Mouse (Mus musculus) ovary, postnatal 14 days (tissue): ENCODE data around the gene Cnst.

Source experiments
- DNase-seq: peaks from one replicate; pipeline ENCODE4 v3.0.0; 2022; ENCODE audit warnings: low spot score

The Cnst gene

GRCm38 (mm10) chr1:179553949-179554347, 7.8 kb downstream of the Cnst start:
- no peak for DNase-seq

DNA sequence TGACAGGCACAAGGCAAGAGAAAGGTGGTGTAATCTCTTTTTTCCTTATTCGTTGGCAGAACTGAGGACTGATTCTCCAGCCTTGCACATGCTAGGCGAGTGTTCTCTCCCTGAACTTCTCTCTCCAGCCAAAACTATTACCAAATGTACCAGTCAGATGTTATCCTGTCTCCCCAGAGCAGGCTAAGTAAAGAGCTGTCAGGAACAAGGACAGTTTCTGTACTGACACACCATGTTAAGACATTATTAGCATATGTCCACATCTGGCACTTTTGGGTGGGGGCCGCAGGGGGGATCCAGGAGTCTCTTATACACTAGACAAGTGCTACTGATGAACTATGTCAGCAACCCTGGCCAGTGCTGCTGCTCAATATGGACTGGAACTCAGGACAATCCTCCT, 10.8 kb downstream of the Cnst start:
- no peak for DNase-seq

- DNase-seq: no peak
Observed at GRCm38 (mm10) chr1:179559446-179560194, 13.4 kb downstream of the Cnst start.

- DNase-seq: no peak
Observed at GRCm38 (mm10) chr1:179560845-179561430, 14.8 kb downstream of the Cnst start.

DNA sequence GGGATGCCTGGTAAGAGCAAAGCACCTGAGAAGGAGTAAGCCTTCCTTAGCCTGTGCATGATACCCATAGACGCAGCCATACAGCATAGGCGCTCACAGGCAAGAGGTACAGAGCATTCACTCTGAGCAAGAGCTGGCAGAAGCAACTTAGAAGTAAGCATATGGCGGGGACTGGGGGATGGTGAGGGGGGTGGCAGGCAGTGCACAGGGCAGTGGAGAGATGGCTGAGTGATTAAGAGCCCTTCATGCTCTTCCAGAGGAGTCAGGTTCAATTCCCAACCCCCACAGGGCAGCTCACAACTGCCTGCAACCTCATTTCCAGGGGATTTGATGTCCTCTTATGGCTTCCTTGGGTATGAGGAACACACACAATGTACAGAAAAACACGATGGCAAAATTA, 17.0 kb downstream of the Cnst start:
- DNase-seq: no peak

DNA sequence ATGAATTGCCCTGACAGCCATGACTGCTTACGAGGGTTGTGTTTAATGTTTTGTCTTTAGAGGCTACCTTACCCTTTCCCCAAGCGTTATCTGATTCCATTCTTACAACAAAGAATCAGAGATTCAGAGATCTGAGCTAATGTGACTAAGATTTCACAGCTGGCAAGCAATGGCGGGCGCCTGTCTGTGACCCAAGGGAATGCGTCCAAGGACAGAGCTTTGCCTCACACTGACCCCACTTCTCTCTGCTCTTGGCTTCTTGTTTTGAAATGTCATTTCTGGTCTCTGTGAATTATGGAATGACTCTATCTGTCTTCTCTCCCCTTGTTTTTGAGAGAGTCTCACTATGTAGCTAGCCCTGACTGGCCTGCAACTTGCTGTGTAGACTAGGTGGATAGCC, 17.8 kb downstream of the Cnst start:
- DNase-seq: no peak

DNA sequence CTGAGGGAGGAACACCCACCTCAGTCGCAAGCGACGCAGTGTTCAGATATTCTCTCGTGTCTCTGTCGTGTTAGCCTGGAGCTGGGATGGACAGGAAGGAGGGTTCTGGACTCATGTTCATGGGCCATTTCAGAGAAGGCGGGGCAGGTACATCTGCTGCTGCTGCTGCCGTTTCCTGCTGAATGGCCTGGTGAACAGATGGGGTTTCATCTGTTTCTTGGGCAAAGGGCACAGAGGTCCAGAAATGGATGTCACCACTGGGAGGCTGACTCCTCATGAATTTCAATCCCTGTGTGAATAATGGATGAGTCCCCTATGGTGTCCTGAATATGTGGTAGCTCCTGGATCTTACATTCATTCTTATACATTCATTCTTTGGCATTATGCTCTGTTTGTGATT, 21.4 kb downstream of the Cnst start:
- no peak for DNase-seq

- DNase-seq: no peak
Observed at GRCm38 (mm10) chr1:179568690-179569398, 22.7 kb downstream of the Cnst start.

GRCm38 (mm10) chr1:179570482-179570881, 24.3 kb downstream of the Cnst start:
- DNase-seq: no peak

- DNase-seq: no peak
Observed at GRCm38 (mm10) chr1:179571686-179572085, 25.5 kb downstream of the Cnst start.

- no peak for DNase-seq
Observed at GRCm38 (mm10) chr1:179573650-179574206, 27.6 kb downstream of the Cnst start.

DNA sequence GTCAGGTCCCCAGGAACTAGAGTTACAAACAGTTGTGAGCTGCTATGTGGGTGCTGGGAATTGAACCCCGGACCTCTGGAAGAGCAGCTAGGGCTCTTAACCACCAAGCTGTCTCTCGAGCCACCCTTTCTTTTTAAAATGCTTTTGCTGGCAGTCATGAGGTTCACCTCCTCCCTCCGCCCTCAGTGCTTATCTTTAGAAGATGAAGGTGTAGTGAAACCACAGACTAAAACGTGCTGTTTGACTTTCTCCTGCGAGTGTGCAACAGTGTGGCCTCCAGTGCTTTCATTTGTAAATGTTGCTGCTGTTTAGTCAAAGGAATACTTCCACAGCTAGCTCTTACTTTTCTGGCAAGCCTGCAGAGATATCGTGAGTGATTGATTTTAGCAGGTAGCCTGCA, 32.5 kb downstream of the Cnst start:
- no peak for DNase-seq

GRCm38 (mm10) chr1:179580200-179580599, 34.0 kb downstream of the Cnst start:
- DNase-seq: no peak

GRCm38 (mm10) chr1:179581422-179581821, 35.3 kb downstream of the Cnst start:
- no peak for DNase-seq

DNA sequence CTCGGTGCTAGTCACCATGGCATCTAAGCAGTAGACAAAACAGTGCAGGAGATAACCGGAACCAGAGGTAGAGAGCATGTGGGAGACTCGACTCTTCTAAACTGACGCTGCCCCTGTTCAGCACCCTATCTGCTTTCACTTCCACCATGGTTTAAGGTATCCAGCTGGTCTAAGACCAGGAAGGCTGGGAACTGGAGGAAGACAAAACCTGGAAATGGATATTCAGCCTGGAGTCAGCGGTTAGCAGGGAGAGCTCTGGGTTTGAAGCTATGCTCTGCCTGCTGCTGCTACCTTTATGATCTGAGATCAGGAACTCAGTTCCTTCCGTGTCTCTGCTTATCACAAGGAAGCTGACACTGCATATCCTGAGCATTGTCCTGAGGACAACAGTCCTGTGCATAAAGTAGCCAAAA, 35.9 kb downstream of the Cnst start:
- DNase-seq: no peak

- no peak for DNase-seq
Observed at GRCm38 (mm10) chr1:179583090-179583489, 36.9 kb downstream of the Cnst start.

GRCm38 (mm10) chr1:179584220-179584619, 38.0 kb downstream of the Cnst start:
- no peak for DNase-seq

- no peak for DNase-seq
Observed at GRCm38 (mm10) chr1:179585646-179586045, 39.5 kb downstream of the Cnst start.

- DNase-seq: no peak
Observed at GRCm38 (mm10) chr1:179586430-179587095, 40.4 kb downstream of the Cnst start.

GRCm38 (mm10) chr1:179588230-179588629, 42.1 kb downstream of the Cnst start:
- DNase-seq: no peak

- DNase-seq: no peak
Observed at GRCm38 (mm10) chr1:179591639-179592038, 45.5 kb downstream of the Cnst start.

DNA sequence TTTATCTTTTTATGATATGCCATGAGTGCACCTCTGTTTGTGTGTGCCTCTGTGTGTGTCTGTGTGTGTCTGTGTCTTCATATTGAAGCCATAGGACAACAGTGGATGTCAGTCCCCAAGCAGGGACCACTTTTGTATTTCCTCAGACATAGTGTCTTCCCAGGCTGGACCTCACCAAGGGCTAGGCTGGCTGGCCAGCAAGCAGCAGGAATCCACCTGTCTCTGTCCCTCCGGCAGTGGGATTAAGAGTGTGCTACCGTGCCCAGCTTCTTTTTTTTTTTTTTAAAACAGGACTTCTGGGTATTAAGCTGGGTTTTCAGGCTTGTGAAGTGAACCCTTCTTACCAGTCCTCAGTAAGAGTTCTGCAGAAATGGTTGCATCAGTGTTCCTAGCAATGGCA, 46.0 kb downstream of the Cnst start:
- DNase-seq: no peak
